Mouse (Mus musculus) thymus, postnatal 14 days (tissue): ENCODE results near the gene Ccdc61.
"Not testable (repeated sequence)": the region's sequence is repeated elsewhere in the genome, so short reads cannot be mapped to it uniquely, and the experiment has no call there.

Experiments
- DNase-seq: peaks from one replicate; pipeline ENCODE4 v3.0.0; 2021

The Ccdc61 gene

DNA sequence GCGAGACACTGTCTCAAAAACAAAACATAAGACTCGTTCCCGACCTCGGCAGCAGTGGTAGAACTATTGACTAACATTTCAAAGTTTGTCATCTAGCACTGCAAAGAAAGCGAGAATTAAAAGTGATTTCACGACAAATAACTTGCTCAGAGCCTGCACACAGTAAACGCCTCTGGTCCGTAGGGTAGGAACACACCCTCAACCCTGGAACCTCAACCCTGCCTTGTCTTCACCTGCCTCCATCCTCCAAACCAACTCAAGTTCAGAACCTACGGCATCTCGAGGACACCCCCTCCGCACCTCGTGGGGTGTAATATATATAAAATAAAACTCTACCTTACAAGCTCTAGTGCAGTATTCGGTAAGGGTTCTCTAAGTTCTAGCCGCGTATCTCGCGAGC is 418 bp downstream of the Ccdc61 start:
- no peak for DNase-seq

DNA sequence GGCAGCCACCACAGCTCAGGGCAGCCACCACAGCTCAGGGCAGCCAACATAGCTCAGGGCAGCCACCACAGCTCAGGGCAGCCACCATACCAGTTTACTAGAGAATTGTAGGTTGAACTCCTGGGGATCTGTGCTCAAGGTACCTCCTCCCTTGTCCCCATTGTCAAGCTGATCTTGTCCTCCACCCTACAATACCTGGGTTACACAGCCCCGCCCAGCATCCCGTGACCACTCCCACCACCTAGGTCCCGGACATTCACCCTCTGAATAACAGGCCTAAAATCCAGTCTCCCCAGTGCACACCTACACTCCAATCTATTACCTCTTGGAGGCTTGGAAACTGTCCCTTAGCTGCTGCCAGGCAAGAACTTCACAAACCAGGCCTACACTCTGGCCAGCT is 5.2 kb downstream of the Ccdc61 start:
- DNase-seq: no peak

DNA sequence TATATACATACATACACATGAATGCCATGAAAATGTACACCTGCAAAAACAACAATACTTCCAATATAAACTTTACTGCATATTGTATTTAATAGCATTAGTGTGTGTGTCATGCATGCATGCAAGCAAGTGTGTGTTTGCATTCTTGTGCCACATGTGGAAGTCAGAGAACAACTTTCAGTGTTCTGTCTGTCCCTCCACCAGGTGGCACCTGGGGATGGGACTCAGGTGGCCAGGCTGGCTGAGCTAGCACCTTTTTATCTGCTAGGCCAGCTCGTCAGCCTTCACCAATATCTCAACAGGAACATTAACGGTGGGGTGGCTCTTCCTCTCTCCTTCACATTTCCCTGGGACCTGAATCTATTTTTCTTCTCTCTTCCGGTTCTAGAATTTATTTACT is 7.7 kb downstream of the Ccdc61 start:
- no peak for DNase-seq

DNA sequence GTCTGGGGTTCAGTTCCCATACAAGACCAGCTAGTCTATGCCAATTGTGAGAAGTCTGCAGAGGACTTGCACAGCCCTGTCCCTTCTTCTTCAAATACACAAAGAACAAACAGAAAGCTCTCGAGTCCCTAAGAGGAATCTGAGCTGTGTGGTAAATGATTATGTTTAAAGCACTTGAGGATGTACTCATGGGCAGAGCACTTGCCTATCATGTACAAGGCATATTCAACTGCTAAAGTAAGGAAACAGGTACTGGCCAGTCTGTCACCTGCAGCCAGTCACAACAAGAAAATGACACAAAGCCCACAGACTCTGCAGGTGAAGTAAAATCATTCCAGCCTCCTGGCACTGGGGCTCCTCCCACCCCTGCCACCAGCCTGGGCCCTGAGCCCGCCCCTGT is 9.7 kb downstream of the Ccdc61 start:
- no peak for DNase-seq

DNA sequence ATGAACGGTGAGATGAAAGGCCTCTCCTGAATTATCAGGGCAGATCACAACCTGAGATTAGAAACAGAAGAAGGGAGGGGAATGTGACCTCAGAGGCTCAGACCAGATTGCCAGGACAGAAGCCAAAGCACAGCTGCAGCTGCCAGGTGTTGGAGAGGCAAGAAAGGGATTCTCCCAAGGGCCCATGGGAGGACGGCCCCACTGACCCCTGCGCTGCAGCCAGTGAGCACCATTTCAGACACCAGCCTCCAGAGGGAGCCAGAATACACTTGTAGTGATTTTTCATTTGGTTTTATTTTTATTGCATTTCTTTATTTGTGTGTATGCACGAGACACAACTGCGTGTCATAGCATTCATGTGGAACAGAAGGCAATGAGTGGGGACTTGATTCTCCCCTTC is 13.7 kb downstream of the Ccdc61 start:
- DNase-seq: no peak

DNA sequence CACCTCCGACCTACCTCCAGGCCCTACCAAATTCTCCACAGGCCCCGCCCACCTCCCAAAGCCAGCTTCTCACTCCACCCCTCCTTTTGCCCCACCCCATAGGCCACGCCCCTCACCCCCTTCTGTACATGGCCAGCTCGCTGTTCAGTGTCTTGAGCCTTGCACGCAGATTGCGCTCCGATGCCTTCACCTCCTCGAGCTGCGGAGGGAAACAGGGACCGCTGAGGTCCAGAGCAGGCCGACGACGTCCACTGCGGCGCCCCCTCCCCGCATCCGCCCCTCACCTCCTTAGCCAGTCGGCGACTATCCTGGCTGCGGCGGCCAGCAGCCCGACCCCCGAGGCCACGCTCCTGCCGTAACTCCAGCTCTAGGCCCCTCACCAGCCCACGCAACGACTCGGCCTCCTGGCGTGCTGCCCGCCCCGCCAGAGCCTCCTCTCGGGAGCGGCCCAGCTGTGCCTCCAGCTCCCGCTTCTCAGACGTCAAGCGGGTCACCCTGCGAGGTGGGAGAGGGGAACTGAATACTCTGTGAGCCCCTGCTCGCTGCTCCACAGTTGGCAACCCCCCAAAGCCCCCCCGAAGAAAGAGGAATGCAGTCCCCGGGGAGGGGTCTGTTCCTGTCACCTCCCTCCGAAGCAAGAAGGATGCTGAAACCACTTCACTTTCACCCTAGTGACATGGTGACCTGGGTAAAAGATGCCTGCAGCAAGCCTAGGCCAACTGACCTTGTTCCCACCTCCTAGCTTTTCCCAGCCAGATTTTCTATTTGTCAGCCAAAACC is 16.4 kb downstream of the Ccdc61 start:
- DNase-seq: peak; percentile 64

DNA sequence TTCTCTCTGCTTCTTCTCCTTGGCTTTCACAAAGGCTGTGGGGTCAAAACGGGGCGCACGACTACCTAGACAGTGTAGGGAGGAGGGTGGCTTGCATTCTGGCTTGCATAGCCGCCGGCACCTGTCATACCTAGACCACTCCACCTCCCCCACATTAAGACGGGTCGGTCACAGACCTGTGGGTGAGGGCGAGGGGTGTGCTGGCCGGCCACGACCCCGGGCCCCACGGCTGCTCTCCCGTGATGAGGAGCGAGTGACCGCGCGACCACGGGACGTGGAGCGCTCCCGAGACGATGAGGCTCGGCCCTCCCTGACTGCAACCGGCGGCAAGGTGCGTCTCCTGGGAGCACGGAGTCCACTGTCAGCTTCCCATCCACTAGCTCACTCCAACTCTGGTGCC is 17.2 kb downstream of the Ccdc61 start:
- peak; percentile 17 for DNase-seq

DNA sequence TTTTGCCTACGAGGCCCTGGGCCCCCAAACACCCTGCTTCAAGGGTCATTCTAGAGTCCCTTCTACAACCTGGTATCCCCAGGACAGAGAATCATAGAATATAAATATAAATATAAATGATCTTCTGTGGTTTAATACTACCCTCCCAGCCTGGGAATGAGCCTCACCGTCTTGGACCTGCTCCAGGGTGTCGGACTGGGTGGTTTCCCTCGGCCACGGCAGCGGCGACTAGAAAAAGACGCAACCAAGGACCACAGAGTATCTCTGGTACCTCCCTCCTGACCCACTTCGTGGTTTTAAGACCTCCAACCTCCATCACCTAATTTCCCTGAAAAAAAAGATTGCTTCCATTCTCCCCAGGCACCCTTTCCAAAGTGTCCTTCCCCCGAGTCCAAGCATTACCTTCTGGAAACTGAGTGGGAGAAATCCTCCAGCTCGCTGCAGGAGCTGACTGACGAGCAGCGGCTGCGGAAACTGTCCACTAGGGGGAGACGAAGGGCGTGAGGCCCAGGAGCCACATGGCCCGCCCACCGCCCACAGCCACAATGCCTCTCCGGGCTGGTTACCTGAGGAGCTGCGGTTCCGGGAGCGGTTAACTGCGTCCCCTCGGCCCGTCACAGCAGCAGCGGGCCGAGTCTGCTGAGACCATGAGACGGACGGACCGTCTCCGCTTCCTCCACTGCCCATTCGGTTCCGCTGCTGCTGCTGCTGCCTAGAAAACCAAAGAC is 18.2 kb downstream of the Ccdc61 start:
- DNase-seq: peak; percentile 88

DNA sequence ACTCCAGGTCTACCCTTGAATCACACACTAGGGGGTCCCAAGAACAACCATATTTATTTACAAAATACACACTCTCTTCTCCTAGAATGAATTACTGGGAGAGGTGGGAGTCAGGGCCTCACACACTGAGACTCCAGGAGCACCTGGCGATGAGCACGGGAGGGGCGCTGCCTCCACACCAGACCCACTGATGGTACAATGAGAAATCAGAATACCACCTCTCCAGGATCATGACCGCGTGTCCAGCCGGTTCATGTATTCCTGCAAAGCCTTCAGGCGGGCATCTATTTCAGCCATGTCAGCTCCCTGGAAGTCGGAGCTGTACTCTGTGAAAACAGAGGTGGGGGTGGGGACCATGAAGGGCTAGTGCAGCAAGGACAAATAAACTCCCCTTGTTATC is 19.4 kb downstream of the Ccdc61 start:
- no peak for DNase-seq

DNA sequence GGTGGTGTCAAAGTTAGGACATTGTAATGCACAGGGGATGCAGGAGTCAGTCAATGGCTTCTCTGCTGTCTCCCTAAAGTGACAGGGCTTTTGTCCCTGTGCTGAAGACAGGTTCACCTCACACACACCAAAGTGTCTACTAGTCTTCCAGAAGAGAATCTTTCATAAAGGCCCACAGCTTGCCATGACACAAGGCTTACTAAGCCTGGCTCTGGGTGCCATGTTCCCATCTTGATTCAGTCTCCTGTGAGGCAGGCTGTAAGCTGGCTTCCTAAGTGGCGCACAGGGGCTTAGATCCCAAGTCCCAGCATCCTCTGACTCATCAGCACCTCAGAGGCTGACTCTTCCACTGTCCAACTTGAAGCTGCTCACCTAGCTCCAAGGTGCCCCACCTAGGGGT is 23.3 kb downstream of the Ccdc61 start:
- no peak for DNase-seq

DNA sequence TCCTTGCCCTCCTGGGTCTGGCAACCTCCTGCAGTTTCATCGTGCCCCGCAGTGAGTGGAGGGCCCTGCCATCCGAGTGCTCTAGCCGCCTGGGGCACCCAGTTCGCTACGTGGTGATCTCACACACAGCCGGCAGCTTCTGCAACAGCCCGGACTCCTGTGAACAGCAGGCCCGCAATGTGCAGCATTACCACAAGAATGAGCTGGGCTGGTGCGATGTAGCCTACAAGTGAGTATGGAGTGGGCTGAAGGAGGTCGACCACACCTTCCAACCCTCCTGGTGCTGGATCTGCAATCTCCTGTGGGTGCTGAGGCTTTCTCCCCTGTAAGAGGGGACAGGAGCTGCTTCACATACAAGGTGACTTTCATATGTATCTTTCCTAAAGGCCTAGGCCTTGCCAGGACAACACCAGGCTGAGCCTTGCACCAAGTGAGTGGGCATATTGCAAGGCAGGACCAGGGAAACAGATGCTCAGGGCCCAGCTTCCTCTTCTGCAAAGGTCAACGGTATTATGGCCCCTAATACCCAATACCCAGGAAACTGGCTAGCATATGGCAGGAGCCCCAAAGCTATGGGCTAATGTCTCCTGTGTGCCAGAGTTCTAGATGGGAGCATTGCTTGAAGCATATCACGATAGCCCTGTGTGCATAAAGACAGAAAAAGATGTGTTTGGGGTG is 25.3 kb downstream of the Ccdc61 start:
- no peak for DNase-seq

DNA sequence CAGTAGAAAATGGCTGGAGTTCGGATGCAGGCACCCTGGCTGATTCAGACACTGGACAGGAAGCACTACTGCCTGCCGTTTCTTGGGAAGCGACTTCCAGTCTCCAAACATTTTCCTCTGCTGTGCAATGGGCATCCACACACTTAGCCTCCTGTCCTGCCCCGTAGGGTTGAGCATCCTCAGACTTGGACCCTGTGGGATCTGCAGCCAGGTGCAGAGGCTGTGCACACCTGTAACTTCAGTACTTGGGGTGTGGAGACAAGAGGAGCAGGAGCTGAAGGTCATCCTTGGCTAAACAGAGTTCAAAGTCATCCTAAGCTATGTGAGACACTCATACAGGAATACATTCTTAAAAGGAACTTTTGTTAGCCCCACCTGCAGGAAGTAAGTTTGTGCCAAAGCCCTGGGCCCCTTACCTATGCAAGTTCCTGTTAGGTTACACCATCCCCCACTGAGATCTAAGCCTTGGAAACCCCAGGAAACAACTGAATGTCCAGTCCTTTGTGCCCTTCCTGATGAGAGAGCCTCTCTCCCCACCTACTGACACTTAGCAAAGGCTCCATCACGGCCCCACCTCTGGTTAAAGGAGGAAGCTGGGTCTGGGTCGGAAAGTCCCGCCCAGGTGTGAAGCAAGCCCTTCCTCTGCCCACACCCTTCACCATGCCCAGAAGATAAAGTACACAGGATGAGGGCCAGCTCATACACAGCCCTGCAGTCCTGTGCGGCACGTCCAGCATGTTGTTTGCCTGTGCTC is 26.0 kb downstream of the Ccdc61 start:
- no peak for DNase-seq

DNA sequence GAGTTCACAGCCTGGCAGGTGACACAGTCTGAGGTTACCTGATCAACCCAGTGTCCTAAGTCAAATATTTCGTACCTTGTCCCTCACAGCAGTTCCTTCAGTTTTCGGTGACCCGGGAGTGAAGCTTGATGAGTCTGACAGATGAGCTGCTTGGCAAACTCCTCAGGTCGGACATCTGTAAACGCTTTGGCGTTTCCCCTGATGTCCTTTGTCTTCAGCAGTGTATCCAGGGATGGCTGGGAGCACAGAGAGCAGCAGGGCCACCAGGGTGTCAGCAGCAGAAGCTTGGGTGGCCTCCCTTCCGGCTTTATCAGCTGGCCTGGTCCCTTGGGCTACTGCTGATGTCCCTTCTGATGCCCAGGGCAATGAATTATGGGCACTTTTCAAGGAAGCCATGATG is 31.5 kb downstream of the Ccdc61 start:
- DNase-seq: no peak

DNA sequence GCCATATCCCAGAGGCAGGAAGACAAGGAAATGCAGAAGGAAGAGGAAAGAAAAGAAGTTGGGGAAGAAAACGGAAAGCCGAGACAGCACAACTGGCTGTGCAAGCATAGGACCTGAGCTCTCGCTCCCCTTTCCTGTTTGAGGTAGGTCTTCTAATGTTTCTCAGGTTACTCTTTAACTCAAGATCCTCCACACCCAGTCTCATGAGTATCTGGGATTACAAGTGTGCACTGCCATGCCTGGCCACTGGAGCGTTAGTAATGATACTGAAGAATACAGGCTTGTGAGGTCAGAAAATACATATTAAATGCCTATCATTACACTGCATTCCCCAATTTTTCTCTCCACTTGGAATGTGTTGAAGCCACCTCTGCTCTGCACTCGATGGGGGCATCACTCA is 34.8 kb downstream of the Ccdc61 start:
- no peak for DNase-seq

DNA sequence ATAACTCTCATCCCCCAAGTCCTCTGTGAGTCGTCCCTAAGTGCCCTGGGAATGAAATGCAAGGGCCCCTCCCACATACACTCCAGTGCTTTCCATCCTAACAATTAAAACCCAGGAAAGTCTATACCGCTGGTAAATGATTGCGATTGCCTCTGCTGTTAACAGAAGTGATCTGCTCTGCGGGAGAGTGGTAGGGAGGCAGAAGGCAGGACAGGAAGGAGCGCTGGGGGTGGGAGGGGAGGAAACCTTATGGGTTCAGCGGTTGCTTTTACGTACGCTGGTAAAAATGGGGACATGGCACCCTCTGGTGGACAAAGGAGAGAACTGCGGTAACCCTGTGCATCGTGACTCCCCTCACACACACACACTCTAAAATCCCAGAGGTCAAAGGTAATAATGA is 37.0 kb downstream of the Ccdc61 start:
- peak; percentile 77 for DNase-seq

DNA sequence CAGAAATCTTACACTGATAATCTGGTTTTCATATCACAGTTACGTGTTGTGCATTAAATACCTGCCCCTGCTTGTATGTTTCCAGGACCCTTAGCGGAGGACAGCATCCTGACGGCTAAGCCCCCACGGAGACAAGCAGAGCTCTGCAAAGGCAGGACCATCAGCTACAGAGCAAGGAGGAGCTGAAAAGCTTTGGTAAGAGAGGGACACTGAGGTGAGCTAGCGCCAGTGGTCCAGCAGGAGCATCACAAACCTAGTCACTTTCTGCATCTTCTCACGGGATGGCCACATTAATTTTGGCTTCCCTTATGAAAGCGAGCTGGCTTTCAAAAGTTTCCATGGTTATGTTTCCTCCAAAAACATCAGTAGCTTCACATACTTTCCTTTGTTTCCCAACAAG is 37.4 kb downstream of the Ccdc61 start:
- DNase-seq: no peak

DNA sequence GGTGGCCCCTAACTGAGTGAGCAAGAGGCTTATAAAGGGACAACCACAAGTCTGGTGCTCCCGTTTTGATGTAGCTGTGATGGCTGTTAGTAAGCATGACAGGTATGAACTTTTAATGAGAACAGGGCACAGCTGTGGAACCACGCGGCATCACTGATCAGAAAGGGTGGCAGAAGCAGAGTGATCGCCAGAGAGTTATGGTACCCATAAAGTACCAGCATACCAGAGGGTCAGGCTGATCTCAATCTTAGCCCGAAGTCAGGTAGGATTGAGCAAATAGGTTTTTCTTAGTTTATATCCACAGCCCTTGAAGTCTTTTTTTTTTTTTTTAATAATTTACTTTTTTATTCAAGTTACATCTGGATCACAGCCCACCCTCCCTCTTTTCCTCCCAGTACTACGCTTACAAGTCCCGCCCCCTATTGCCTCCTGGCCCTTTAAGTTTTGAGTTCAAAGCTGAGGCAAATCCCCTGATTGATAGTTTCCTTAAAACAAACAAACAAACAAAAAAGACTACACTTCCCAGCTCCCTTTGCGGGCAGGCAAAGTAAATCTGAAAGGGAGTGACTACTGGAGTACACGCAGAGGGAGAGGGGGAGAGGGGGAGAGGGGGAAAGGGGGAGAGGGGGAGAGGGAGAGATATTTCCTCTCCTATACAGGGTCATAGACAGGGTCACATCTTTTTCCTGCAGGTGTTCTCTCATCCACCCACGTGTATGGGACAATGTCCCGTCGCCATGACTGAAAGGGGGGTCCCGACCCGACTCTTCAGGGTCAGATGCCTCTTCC is 38.0 kb downstream of the Ccdc61 start:
- no peak for DNase-seq

DNA sequence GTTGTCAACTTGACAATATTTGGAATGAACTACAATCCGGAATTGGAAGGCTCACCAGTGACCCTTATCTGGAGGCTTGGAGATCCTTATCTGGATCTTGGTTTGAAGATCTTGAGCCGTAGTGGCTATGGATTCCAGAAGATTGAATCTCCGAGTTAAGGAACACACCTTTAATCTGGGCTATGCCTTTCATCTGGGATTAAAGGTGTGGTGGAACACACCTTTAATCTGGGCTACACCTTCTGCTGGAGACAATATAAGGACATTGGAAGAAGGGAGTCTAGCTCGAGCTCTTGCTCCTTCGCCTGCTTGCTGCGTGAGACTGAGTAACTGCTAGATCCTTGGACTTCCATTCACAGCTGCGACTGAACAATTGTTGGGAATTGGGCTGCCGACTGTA is 39.2 kb downstream of the Ccdc61 start, which contains the start of gene Pglyrp1:
Pglyrp1 (plus strand) TSS at position 301 of the 400 bp plus-strand sequence.
- DNase-seq: not testable (repeated sequence)

DNA sequence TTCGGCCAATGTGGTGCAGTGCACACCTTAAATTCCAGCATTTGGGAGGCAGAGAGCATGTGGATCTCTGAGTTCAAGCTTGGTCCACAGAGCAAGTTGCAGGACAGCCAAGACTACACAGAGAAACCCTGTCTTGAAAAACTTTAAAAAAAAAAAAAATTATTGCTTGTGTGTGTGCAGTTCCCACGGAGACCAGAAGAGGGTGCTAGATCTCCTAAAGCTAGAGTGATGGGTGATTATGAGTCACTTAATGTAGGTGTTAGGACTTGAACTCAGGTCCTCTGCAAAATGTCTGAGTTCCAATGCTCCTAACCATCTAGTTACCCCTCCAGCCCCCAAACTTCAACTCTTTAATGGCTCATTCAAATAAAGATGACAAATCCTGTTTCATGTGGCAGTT is 41.7 kb downstream of the Ccdc61 start:
- DNase-seq: no peak

DNA sequence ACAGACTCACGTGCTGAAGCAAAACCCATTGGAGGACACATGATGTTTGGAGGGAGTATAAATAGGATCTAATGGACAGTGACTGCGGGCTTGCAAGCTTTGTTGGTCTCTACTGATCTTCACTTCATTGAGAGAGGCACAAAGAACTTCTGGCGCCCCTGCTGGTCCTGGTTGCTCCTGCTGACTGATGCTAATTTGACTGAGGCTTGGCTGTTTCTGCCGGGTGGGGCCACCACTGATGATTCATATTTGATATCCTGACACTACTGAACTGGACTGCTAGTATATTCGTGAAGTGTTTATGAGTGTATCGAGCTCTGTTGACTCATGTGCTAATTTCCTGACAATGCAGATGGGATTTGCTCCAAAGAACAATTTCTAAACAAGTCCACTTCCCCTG is 47.4 kb downstream of the Ccdc61 start:
- no peak for DNase-seq

DNA sequence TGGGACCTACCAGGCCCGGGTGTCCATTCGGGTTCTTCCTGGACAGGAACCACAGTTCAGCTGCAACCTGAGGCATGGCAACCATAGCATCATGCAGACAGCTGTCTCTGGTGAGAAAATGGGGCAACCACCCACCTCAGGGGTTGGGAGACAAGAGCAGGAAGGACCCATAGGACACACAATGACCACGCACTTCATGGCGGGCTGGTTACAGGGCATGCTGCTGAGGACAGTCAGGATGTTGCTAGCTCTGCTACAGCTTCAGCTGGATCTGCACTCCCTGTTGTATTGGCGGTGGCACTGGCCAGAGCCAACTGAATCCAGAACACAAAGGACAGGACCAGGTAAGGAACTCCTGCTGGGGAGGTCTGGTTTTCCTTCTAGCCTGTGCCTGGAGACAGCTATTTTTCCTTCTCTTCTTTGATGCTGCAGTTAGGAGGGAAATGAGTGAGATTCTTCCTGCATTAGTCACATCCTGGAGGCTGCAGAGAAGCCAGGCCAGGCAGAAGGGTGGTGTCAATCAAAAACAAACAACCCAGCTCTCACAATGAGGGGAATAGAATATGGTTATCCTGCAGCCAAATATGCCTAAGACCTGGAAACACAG is 51.8 kb downstream of the Ccdc61 start:
- DNase-seq: no peak

DNA sequence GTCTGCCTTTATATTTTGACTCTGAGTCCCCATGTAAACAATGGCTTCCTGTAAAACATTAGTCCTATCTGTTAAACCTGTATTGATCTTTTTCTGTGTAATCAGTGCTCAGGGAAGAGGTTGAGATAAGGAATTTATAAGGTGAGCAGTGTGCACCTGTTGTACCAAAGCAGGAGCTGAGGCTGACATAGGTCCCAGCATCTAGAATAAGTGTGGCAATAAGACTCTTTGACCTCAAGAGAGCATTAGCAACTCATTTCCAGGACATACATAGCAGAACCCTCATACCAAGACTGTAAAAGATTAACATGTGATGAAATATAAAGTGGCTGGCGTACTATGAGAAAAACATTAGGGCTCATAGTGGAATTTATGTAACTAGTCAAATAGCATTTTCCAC is 61.8 kb downstream of the Ccdc61 start:
- no peak for DNase-seq
